Mouse (Mus musculus) kidney, adult 8-10 months (tissue): ENCODE measurements around the gene Mapk10.
A peak's percentile ranks its signal among the peaks of the same experiment; 100 is the strongest.

ENCODE experiments used
- DNase-seq, 2 experiments: peaks; one replicate each; pipeline ENCODE4 v3.0.0; 2022

The Mapk10 gene

DNA sequence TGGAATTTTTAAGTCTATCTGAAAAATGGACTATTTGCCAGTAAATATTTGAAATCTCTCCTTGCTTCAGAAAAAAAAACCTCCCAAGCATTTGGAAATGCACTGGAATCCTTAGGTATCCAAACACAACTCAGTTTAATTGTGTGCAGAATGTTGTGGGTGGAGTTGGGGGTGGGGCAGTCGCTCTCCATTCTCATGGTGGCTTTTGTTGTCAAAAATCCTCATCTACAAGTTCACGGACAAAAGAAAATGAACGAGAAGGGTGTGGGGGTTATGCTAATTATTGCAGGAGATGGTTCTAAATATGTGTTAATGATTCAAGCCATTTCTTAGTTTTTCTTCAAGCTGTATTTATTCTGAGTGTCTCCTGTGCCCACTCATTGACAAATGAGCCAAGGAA, 49.6 kb downstream of the Mapk10 start:
- DNase-seq: no peak

DNA sequence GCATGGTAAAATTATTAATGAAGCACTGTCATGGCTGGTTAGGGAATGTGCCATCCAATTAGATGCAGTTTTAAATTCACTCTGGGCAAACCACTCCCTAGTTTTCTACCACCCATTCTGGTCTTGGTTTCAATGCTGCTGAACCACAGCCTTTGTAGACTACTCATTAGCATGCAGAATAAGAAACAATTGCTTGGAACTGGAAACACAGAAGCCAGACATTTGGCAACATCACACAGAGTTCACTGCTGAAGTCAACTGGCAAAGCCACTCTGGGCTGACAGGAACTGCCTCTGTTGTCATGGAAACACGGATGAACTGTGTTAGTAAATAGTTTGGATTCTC, 50.0 kb downstream of the Mapk10 start:
- peak in 1 of 2 experiments; percentile 1 for DNase-seq

DNA sequence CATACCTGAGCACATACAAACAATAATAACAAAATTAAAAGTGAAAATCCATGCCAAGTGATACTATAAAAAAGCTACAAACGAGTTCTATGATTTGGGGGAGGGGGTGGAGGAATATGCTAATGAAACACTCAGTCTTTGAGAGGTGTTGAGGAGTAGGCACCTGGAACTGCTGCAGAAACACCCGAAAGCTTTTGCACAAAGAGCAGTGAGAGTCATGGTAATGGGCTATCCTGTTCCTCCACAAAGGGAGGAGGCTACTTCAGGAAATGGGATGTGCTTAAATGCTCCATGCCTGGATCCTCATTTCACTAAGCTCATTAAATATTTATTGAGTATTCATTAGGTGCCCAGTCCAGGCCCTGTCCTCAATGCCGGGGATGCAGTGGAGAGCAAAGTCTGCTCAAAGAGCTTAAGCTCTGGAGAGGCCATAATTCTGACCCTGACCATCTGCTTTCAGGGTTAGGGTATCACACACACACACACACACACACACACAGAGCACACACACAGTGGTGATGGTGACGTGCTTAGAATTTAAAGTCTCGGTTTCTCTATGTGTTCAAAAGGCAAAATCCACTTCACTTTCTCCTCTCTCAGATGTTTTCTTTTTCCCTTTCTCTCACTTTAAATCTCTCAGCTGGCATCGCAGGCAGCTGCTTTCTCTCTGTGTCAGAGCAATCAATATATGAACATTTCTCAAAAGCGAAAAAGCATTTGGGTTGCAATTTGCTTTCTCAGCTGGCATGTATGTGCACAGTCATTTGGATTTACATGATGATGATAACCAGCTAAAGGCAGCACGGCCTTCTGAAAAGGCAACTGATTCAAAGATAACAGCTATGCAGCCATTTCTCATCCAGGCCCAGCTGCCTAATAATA, 50.6 kb downstream of the Mapk10 start:
- DNase-seq: no peak

DNA sequence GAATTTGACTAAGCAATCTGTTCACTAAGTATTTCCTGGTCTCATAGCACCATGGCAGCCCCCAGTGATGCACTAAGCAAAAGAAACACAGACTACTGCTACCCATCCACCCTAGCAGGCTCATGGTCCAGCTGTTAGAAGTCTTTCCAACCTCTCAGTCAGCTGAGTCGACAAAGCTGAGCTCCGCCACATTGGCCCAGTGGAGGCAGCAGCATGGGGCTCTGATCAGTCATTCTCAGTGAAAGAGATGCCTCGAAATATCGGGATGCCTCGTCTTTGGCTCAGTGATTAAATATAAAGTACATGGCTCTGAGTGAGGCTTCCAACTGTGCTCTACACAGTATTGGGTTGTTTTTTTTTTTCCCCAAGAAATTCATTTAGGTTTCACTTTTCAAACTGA, 70.2 kb downstream of the Mapk10 start:
- DNase-seq: no peak

DNA sequence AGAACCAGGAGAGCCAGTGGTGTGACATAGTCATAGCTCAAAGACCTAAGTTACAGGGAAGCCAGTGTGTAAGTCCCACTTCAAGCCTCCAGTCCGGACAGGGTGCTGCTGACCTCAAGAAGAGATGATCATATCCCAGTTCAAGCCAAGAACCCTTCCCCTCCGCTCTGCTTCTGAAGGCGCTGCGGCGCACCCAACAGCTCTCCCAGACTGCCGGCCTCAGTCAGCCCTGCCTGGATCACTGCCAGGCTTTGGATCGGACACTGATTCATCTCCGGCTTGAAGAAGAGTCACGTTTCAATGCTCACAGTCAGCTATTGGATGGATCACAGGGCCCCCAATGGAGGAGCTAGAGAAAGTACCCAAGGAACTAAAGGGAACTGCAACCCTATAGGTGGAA, 76.3 kb downstream of the Mapk10 start:
- no peak for DNase-seq

DNA sequence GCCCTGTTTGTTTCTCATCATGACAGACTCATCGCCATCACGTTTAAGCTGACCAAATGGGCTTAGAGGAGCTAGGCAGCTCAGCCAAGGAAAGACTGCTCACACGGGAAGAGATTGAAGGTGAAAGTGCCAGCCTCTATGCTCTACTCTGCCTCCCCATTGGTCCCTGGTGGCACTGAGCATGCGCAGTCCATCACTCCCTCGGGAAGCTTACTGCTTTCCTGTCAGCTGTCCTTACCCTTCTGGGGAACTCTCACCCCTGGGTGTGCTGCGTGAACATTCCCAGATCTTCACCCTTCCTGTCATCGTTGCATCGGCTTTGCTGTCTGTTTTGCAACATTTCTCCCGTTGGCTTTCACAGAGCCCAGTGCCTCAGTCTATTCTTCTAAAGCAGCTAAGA, 77.5 kb downstream of the Mapk10 start:
- no peak for DNase-seq

DNA sequence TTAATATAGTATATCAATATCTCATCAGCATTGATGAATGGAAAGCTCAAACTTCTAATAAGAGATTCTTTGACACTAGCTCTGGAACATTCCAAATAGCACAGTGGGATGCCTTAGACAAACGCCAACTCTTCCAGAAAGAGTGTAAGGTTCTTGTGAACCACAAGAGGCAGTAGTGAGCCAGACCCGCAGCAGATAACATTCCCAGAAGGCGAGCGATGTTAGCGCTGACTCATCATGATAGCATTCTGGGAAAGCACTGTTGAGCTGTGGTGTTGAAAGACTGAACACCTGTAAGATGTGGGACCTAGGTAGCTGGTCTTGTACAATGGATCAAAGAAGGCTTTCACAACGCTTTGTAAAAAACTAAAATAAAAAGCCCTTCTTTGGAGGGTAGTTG, 78.3 kb downstream of the Mapk10 start:
- no peak for DNase-seq

DNA sequence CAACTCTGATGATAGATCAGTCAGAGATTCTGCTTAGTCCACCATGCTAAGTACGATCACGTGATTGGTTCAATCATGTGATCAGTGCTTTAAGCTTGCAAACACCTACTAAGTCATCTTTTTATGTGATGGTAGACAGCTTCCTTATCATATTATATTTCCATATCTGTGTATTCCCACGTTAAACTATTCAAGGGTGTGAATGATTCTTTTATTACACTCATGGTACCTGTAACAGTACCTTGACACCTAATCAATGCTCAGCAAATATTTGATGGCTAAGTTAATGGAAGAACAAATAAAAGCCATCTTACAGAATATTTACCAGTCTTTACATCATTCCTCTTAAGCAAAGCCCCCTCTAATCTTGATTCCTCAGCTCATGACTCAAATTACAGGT, 91.5 kb downstream of the Mapk10 start:
- no peak for DNase-seq

DNA sequence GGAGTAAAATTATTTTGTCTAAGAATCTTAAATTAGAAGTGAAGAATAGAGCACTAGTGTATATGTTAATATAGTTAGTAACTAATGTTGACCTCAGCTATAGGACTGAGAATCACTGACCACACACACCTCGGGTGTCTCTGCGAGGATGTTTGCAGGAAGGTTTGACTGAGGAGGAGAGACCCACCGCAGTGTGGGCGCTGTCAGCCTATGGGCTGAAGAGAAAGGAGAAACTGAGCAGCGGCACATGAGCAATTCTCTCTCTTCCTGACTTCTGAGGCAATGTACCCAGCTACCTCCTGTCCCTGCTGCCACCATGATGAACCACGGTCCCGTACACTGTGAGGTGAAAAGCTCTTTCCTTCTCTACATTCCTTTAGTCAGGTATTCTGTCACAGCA, 95.6 kb downstream of the Mapk10 start:
- no peak for DNase-seq

DNA sequence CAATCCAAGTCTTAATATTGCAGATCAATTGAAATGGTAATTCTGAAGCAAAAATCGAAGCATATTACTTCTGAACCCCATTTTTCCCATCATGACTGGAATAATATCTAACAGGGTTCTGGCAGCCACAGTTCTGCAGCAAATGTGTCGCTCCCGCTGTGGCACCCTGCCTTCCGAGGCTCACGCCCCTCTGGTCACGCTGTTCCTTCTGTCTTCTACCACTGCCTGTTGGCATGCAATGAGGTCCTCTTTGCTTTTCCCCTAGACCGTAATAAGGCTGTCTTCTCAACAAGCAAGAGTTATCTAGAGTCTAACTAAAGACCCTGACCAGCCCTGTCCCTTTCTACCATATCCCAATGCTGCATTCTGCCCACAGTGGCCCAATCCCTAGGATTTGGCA, 98.7 kb downstream of the Mapk10 start:
- DNase-seq: no peak

DNA sequence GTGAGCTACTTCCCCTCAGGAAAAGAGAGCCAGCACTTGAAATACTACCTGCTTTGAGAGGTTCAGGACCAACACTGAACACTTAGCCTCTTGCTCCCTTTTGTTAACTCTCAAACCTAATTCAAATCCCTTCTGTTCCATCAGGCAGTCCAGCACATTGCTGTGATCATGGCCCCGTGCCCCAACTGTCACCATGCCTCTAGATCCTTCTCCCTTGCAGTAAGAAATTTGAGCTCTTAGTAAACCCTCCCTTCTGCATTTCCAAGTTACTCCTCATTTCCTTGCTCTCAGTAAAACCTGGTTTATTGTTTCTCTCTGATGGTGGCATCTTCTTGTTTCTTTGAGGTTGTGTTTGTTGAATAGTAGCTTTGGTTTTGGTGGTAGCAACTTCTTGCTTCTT, 101.7 kb downstream of the Mapk10 start:
- DNase-seq: no peak

DNA sequence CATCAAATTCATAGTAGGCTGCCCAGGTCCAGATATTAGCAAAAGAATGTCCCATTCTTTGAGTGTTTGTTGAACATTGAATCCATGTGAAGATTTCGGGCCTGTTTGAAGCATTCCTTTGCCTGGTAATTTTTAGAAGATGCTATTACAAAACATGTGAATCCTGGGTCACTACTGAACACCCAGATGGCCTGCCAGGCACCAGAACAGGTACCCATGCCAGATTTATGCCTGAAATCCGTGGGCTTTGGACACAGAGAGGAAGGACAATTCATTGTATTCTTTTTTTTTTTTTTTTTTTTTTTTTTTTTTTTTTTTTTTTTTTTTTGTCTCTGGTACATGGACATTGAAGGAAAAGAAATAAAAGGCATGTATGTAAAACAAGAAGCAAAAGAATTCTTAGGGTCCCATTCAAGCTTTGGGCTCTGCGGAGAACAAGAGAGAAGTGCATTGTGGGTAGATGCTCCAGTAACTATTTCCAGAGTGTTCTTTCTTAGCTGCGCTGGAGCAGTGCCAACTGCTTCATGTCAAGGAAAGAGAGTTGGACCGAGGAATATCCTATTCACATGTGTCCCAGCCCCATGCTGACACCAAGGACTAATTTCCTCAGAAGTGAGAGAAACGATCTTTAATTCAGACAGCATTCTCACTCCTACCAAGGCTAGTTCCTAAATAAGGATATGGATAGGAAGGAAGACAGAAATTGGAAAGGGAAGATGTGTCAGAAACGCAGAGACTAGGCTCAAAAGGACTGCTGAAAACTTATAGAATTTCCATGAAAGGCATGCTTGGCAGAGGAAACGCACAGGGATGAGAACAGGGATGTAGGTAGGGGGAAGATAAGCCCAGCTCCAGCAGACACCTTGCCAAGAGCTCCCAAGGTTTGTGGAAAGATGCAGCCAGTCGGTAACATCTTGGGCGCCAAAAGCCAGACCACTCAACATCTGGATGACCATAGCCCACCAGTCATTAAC, 105.4 kb downstream of the Mapk10 start:
- DNase-seq: no peak

DNA sequence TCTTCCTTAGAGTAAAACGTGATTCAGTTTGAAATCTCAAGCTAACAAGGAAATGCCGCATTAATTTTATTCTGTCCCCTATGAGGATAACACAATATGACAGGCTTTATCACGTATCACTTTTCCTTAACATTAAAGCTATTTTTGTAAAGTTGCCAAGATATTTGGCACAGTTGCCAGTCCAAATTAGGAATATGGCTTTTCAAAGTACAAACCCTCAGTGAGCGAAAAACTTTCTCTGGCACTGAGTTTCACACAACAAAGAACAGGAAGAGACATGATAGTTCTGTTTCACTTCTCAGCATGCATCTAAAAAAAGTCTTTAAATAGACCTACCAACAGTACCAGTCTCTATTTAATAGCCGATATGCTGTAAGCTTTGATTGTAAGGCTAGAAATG, 107.1 kb downstream of the Mapk10 start:
- no peak for DNase-seq

DNA sequence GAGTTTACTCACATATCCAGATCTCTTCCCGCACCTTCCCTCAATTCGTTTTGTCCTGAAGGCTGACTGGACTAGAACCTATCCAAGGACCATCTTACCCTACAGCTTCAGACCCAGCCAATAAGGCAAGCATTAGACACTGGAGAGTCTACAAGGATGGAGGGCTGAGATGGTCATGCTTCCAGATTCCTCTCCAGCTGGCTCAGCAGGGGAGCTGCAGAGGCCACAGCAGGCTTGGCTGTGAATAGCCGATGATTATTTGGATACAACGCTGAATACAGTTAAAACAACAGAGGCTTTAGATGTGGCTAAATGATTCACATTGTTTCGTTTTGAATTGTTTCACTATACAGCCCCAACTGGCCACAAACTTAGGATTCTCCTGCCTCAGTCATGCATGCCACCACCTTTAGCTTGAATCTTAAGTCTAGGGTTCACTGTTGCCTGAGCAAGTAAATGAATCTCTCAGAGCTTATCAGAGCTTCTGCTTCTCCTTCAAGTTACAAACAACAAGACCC, 108.2 kb downstream of the Mapk10 start:
- DNase-seq: no peak

DNA sequence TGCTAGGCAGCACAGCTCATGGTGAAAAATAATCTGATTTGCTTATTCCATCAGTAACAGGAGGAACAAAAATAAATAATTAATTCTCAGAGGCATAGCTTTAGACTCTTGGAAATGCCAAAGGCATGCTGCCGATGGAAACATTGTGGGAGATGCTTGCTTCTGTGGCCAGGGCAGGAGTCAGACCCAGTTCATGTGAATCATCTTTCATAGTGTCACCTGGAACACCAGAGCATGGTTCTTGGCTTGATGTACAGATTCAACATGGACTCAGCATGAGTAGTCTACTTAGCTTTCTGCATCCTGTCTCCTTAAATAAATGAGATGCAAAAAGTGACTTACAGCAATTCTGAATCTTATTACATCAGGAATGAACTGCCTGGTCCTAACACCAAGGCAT, 109.0 kb downstream of the Mapk10 start:
- no peak for DNase-seq

DNA sequence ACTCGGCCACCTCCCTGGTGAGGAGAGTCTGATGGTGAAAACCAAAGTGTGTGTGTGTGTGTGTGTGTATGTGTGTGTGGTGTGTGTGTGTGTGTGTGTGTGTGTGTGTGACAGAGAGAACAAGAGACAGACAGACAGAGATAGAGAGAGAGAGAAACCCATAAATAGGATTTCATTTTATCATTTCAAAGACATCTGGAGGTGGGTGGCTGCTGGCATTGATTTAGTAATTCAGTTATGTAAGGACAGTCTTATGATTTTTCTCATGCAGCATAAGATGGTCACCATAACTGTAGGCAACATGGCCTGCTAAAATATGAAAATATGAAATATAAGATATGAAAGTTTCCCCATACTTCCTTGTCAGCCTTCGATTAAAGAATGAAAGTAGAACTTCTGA, 117.0 kb downstream of the Mapk10 start:
- no peak for DNase-seq

DNA sequence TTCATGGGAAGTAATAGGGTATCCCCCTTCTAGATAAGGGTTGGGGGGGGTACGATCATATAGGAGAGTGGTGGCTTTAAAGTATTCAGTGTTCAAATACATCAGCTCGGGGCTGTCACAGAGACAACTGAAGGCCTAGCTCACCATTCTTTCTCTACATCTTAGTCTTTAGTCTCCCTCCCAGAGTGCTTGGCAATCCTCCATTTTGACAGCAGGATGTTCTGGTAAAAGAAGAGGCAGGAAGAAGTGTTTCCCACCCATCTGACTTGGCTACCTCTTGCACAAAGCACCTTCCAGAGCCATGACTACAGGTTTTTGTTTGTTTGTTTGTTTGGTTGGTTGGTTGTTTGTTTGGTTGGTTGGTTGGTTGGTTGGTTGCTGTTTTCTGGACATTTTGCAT, 125.3 kb downstream of the Mapk10 start:
- no peak for DNase-seq

DNA sequence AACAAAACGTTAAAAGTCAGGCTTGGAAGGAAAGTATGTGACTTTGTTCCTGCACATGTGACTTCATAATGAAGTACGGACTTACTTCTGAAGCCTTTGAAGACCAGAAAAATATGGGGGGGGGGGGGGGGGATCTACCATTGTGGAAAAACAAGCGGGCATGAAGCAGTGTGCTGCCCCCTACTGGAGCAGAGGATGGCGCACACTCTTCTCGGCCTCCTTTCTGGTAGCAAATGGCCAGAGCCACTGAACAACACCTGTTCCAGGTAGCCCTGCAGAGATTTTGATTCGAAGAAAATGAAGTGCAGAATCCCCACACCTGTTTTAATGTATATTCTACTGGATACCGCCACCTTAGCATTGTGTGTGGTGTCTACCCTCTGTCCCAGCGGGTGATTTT, 135.7 kb downstream of the Mapk10 start:
- DNase-seq: peak; percentile 0 to 13

DNA sequence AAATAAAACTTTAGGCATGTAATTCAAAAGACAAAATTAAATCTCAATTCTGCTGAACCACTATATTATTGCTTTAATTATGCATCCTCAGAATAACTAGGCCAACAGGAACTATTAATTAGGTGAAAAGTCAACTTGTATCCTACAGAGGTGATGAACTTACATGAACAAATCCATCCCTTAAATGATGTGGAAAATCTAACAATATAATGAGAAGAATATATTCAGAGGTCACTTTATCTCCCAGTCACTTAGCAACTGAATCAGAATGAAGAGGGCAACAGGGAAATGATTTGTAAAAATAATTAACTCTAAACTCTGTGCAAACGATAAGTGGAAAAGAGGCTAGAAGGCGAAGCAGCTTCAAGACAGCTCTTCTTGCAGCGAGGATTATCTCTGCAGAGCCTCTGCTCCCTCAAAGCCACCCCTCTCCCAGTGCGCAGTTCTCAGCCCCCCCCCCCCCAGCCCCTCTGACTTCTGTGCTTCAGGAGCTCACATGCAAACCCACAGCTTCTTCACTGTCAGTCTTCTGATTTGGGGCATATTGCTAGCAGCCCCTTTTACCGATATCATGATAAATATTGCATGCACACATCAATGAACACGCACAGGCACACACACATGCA, 138.8 kb downstream of the Mapk10 start:
- no peak for DNase-seq

DNA sequence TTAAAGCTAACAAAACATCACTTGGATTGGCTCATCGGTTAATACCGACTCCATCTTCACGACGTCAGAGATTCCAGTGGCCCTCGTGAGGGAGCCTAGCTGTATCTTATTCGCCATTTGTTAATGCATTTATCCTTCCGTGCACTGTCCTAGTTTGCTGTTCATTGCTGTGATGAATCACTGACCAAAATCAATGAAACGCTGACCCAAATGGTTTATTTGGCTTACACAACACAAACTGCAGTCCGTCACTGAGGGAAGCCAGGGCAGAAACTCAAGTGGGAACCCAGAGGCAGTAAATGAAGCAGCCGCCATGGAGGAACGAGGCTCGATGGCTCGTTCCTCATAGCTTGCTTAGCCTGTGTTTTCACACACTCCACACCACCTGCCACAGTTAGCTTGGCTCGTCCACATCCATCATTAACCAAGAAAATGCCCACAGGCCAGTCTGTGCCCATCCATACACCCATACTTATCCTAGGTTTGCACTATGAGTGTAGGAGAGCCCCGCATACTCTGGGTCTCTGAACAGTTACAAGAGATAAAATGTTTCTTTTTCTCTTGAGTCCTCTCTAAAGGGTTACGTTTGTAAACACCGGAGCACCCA, 140.0 kb downstream of the Mapk10 start:
- no peak for DNase-seq

DNA sequence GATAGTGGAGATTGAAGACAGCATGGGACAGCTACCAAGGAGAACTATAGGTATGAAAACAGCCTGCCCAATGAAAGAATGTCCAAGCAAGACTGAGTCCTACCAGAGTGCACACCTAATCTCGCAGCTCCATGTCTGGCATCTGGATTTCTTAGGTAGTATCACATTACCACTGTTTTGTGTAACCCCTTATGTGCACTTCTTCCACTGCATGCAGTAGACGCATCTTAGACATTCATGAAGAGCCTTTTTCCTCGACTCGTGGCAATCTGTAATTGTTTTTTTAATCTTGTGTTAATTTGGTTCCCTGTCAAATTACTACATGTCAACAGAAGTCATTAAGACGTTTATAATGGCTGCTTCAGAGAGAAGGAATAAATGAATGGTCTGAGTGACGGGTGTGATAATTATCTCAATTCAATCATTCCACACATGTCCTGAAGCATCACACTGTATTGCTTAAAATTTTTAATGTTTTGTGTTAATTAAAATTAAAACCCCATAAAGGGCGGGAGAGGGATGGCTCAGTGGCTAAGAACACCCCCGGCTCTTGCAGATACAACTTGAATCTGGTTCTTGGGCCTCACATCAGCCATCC, 160.7 kb downstream of the Mapk10 start:
- no peak for DNase-seq

DNA sequence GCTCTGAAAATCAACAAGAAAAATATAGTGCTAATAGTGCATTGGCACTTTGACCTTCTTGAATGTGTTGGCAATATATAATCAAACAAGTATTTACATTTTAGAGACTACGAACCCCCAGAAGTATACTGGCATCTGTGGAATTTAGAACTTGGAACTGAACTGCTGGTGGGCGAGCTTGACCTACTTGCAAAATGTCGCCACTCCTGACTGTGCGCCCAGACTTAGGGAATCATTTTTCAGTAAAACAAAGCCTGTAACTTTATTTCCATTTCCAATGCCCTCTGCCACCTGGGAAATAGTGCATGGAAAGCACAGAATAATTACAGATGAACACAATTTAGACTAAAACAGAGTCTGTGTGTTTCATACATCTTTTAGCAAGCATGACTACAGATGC, 163.1 kb downstream of the Mapk10 start:
- DNase-seq: no peak

DNA sequence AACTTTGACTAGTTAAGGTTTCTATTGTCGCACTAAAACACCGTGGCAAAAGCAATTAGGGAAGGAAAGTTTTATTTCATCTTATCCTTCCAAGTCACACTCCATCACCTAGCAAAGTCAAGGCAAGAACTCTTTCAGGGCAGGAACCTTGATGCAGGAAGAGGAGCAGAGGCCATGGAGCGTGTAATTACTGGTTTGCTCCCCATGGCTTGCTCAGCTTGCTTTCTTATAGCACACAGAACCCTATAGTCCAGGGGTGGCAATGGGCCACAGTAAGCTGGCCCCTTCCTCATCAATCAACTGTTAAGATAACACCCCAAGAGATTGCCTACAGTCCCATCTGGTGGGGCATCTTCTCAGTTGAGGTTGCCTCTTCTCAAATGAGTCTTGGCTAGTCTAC, 173.4 kb downstream of the Mapk10 start:
- DNase-seq: no peak
